Mouse (Mus musculus): ENCODE measurements around the gene Nr5a2.
"Not testable (repeated sequence)": the region's sequence is repeated elsewhere in the genome, so short reads cannot be mapped to it uniquely, and the experiment has no call there.

Nr5a2 gene

DNA sequence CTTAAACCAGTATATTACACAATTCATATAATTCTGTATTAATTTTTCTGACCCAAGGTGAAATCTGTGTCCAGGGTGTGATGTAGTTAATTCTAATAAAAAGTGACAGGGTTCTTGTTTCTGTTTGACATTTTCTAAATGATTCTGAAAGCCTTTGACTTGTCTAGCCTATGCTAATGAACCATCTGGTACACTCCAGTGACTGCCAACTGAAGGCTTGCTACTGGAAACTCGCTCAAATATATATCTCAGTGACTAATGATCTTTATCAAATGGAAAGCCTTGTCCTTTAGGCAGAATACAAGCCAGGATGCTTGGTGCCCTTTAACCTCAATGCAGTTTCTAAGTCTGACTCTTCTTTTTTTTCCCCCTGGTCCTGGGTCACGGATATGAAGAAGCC is 114.2 kb downstream of the Nr5a2 start:
- DNase-seq (ENCODE audit: extremely low spot score, low spot score): no peak

DNA sequence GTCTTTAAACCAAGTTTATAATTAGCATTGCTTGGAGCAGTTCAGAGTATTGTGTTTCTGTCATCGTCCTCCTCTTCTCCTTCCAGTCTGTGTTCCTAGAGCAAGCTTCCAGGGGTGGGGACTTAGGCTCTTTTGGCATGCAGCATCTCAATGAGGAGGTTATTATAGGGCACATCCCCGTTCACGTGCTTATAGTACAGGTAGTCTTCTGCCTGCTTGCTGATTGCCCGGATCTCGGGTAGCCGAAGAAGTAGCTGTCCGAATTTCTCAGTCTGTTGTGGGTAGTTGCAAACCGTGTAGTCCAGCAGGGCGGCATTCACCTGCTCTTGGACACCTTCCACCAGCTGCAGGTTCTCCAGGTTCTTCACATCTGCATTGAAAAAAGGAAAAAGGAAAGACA is 114.9 kb downstream of the Nr5a2 start:
- no peak for DNase-seq (ENCODE audit: extremely low spot score, low spot score)

DNA sequence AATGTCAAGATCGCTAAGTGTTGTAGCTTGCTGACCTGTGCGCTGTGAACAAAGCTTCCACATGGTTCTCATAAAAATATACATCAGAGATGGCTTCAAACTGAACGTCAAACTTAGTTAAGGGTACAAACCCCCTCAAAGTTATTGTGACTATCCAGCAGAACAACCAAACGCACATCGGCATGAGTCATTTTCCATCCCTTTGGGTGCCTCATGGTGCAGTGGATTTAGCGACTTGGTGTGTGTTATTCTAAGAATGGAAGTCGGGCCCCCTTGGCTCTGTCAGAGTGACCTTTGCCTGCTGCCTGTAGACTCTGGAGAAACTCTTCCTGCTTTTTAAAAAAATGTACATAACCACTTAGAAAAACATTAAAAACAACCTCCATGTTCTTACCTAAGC is 119.7 kb downstream of the Nr5a2 start:
- DNase-seq (ENCODE audit: extremely low spot score, low spot score): no peak

DNA sequence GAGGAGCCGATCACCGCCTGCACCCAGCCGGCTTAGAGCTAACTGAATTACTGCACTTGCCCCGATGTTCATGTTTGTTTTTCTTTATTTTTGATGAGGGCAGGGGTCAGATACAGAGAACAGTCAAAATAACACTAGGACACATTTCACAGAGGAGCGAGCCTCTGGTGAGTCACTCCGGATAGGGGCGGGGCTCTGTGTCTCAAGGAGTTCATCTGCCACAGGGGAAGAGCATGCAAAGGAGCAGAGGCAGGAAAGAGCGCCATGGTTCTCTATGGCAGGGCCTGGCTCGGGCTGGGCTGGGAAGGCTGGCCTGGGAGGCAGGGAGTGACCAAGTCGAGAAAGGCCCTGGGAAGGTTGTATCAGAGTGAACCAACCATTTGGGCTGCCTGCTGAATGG is 121.0 kb downstream of the Nr5a2 start:
- no peak for DNase-seq (ENCODE audit: extremely low spot score, low spot score)

DNA sequence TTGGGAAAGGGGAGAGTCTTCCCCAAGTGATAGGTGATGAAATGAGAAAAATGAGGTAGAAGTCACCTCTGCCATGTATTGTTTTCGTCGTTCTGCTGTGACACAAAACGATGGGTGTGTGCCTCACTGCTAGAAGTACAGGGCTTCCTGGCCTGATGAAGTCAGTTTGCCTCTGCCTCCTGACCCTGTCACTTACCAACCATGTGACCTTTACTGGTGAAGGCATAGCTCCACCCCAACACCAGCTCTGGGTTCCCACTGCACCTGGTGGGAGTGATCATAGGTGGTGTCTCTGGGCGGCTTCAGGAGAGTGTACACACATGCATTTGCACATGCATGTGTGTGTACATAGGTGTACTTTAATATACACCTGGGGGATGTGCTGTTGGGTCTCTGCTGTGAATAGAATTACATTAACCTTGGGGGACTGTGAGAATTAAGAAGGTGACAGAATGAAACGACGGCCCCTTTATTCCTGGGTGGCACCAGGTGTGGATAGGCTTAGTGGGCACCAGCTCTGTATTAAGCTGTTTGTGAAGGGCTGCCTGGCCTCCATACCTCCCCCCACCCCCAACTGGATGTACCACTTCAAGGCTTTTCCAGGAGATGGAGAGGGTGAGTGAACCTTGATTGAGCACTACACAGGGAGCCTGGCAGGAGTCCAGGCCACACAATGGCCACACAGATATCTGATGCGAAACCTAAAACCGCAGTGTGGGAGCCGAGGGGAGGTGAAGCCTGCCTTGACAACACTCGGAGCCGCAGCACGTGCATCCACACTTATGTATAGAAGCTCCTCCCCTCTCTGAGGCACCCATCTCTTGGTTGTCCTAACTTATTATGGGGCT is 127.7 kb downstream of the Nr5a2 start:
- DNase-seq (ENCODE audit: extremely low spot score, low spot score): no peak

DNA sequence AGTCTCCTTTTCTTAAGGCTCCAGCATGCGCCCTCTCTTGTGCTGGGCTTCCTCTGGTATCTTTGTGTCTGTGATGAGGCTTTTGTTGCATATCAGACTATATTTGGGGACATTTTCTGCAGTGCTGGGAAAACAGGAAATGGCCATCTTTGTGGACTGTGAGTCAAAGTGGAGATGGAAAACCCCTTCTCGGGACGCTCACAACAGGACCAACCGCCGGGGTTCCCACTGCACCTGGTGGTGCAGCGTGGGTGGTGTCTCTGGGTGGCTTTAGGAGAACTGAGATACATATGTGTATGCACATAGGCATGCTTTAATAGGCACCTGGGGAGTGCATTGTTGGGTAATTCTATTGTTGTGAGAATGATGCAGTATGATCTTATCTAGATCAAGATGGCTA is 129.3 kb downstream of the Nr5a2 start:
- DNase-seq (ENCODE audit: extremely low spot score, low spot score): no peak

DNA sequence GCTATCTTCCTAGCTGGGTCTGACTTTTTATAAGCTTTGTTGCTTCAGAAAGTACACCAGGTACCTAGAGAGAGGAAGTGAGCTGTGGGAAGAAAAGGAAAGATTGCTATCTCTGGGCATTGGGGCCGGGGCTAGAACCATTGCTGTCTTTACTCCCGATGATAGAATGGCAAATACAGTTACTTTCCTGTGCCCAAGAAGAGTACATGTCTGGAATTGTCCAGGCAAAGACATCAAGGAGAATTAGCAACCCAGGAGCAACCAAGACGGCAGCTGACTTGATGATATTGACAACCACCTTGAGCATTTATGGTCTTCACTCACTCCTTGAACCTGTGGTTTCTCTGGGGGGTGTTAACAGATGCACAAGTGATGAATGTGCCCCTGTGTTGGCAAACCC is 130.3 kb downstream of the Nr5a2 start:
- DNase-seq (ENCODE audit: extremely low spot score, low spot score): no peak

DNA sequence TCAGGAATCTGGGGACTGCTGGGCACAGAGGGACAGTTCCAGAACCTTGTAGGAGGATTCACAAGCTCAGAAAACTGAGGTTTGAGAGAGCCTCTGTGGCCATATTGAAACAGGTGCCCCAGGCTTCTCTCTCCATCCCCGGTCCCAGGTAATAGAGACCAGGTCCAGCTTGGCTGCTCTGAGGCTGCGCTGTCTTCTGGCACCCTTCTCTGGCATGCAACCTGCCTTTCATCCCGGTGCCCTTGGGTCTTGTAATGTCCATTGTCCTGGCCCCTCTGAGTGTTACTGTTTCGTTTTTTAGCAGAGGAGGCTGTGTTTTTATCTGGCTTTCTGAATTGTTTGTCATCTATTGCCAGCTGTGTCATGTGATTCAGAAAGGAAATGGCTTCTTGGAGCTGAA is 136.4 kb downstream of the Nr5a2 start:
- DNase-seq (ENCODE audit: extremely low spot score, low spot score): no peak

DNA sequence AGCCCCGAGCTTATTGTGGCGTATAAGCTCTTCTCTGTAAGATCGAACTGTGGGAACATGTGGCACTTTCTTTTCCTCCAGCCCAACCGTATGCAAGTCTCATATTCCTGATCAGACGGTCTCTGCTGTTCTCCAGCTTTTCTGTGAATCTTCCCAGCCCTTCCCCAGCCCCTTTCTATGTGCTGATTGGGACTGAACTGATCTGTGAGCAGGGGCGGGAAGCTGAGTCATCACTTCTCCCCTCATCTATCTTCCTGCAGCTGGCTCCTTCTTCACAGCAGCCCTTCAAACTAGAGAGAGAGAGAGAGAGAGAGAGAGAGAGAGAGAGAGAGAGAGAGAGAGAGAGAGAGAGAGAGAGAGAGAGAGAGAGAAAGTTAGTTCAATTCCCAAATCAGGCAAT is 159.6 kb downstream of the Nr5a2 start:
- DNase-seq (ENCODE audit: extremely low spot score, low spot score): no peak

DNA sequence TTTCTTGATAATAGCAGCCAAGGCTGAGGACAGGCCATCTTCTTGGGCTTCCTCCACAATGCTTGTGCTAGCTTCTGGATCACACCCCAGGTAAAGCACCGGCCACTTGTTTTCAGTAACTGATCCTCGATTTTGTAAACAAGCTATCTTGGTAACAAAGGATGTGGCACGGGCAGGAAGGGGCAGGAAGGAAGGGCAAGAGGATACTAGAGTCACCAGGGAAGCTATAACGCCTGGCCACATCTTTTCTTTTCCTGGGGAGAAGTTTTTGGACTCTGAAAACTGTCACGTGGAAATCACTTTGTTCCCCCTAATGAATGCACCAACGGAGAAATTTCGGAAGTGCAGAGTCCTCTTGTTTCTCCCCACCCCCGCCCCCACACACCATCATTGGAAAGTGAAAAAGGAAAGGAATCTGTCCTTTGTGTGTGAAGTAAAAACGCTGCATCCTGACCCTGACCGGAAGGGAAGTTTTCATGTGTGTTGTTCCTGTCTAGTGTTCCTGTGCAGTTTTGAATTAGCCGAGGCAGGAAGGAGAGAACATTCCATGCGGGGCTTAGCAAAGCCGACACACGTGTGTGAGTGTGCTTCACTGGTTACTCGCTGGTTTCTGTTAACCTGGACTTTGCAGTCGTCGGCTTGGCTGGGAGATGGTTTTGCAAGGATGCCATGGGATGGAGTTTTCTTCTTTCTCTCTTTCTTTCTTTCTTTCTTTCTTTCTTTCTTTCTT is 163.7 kb downstream of the Nr5a2 start:
- DNase-seq (ENCODE audit: extremely low spot score, low spot score): no peak

DNA sequence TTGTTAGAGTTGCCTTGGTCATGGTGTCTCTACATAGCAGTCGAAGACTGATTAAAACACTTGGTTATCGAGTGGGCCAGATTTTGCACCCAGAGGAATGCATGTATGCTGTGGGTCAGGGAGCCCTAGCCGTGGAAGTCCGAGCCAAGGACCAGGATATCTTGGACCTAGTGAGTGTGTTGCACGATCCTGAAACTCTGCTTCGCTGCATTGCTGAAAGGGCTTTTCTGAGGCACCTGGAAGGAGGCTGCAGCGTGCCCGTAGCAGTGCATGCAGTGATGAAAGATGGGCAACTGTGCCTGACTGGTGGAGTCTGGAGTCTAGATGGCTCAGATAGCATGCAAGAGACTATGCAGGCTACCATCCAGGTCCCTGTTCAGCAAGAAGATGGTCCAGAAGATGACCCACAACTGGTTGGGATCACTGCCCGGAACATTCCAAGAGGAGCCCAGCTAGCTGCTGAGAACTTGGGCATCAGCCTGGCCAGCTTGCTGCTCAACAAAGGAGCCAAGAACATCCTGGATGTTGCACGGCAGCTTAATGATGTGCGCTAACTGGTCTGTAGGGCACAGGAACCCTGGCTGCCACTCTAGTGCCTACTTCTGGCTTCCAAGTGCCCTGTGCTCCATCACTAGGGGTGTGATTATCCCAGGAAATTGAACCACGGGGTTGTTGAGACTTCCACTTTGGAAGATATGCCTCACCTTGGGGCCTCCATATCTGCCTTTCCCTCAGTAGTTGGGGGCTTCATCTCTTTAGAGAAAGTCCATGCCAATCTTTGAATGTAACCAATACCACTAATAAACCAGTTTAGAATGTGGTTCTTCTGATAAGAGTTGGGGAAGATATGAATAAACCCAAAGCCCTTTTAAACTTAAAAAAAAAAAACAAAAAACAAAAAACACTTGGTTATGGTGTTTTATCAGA is 167.0 kb downstream of the Nr5a2 start:
- not testable (repeated sequence) for DNase-seq (ENCODE audit: extremely low spot score, low spot score)

Measured in neural tube, embryonic 10.5 days (tissue).